Mouse (Mus musculus) CD4-positive, CD25-positive, alpha-beta regulatory T cell, adult 4 months (primary cell): ENCODE data around the gene Csf3r. TPM values are rescaled to one million over a fixed set of nuclear protein-coding genes. Genes with fewer than 3 reads are reported as not detected.
"Not testable (repeated sequence)": the region's sequence is repeated elsewhere in the genome, so short reads cannot be mapped to it uniquely, and the experiment has no call there.

Experiments used
- ATAC-seq: one replicate; pipeline ENCODE4 v1.8.0; 2017
- polyA plus RNA-seq, 2 experiments: library from polyadenylated mRNA; unstranded; fragments of 100-300 nt; shearing (Covaris generic); gene quantifications; one replicate each; pipeline ENCODE4 v1.2.1; 2017

Csf3r gene
- not detected for polyA plus RNA-seq

GRCm38 (mm10) chr4:126024303-126024900 lies at the start of gene Csf3r:
Csf3r (plus strand) TSS chr4:126024550.
- ATAC-seq = no peak

DNA sequence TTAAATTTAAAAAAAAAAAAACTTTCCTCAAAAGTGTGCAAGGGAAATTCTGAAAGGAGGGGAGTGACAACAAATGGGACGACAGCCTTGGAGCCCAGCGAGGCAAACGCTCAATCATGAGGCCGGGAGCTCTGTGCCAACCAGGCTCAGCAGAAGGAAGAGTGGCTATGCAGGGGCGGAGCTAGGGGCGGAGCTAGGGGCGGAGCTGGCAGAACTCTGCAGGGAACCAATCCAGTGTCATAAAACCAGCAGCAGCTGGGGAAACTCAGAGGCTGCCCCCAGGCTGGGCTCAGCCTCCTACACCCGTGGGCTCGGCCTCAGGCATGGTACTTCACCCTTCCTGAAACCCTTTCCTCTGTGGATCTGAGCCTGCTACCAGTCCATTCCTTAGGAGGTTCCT lies 46.6 kb upstream of the Csf3r start:
- ATAC-seq = no peak

DNA sequence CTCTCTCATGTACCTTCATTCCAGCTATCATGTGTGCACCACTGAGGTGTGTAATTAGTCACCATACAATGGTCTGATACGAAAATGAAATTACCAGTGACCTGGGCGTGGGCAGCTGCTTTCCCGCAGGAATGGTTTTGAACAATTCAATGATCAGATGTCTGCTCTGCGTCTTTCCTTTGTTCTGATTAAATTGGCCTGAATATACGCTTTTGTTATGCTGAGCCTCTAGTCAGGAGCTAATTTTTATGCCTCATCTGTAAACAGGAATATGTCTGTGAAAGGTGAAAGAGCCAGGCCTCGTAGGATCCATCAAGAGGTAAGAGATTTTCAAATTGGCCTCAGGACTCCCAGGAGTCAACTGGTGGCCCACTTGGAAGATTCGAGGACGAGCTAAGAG lies 41.1 kb upstream of the Csf3r start:
- no peak for ATAC-seq

DNA sequence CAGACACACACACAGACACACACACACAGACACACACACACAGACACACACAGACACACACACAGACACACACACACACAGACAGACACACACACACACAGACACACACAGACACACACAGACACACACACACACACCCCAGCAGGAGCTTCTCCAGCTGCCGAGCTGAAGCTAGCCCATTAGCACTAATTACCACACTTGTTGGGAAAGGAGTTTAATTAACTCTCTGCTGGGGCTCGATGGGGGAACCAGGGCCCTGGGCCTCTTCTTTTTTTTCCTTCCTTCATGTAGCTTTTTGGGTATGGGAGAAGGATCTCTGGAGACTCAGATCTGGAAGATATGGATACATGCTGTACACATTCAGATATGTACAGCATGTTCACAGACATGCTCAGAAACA lies 38.6 kb upstream of the Csf3r start:
- not testable (repeated sequence) for ATAC-seq

- no peak for ATAC-seq
These were observed 37.3 kb upstream of the Csf3r start for GRCm38 (mm10) chr4:125987071-125987470.

DNA sequence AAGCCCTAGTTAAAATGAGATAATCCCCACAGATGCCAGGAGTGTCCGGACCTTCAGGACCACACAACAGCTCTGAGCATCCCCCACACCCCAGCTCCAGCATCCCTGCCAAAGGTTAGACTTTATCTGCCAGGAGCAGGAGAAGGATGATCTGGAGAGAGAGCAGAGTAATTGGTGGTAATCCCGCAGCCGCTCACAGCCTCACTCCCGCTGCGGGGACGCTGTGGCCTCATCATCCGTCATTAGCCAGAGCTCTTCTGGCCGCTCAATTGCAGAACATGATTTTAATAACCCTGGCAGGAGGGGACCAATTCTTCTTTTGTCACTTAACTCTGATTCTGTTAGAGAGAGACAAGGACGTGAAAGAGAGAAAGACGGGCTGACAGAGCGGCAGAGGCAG lies 35.3 kb upstream of the Csf3r start:
- no peak for ATAC-seq

DNA sequence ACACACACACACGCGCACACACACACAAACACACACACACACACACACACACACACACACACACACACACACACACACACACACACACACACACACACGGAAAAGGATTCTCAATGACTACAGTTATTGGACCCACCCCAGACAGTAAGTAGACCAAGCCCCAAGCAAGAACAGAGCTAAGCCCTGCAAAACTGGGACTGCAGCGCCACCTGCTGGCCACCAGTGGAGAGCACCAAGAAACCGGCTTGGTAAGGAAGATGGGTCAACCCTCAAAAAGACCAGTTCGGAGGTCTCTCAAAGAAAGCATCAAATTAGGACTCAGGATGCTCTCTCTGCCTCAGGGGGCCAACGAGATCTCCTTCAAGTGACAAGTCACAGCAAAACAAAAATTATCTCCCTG lies 34.2 kb upstream of the Csf3r start:
- ATAC-seq = no peak

GRCm38 (mm10) chr4:125992206-125992605 lies 32.1 kb upstream of the Csf3r start:
- ATAC-seq = no peak

DNA sequence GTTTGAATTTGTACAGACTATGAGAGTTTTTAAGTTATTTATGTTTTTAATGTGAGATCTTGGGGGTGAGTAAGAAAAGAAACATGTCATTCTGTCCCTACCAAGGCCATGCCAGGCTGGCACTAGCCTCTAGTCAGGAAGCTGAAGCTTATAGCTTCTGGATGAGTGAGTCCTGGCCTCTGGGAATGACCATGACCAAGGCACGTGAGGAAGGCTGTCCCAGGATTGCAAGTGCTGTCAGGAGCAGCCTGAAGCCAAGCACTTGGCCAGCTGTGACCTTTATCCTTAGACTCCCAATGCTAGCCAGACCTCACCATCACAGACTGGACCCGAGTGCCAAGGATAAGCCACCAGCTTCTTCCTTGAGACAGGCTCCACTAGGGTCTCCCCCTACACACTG lies 31.4 kb upstream of the Csf3r start:
- ATAC-seq = no peak

DNA sequence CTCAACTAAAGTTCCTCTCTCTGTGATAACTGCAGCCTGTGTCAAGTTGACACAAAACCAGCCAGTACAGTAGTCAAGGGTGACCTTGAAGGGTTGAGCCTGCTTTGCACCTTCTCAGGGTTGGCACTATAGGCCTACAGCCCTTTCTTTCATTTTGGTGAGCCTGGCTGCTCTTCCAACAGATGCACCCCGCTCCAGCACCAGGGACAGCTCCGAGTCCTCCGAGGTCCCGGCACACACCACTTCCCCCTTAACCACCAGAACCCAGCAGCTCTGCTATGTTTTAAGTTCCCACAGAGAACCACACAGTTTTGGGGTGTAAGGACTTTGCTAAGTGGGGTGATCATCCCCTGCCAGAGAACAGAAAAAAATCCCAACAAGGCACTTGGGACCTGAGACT lies 27.8 kb upstream of the Csf3r start:
- ATAC-seq = no peak

GRCm38 (mm10) chr4:125997826-125998225 lies 26.5 kb upstream of the Csf3r start:
- ATAC-seq = no peak

DNA sequence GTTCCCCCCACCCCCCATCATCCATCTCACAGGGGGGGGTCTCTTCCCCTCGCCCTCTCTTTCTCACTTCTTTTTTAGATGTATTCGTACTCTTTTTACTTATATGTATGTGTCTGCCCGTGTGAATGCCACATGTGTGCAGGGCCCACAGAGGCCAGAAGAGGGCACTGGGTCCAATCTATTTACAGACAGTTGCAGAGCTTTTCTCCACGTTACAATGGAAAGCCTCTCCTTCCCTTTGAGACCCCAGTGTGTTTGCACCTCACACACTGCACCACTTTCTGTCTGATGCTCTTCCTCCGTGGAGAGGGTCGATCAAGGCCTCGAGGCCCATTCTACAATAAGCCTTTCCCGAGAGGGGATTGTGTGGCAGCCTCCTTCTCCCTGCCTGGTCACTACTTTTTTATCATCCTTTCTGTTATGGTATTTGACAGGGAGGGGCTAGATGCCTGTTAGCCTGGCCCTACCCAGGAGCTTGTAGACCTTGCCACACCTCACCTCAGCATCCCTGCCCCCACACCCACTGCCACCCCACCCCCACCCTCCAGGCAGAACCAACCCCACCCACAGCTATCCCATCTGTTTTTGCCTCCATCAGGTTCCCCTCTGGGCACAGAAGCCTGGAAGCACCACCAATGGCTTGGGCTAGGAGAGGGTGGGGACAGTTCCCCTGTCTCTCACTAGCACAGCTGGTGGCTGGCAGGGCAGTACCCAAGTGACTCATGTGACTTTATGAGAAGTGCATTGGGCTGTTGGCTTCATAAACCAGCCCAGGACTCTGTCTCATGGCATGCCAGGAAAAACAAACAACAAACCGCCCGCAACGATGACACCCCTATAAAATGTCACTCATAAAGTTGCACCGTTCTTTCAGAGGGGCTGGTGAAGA lies 22.8 kb upstream of the Csf3r start:
- no peak for ATAC-seq

DNA sequence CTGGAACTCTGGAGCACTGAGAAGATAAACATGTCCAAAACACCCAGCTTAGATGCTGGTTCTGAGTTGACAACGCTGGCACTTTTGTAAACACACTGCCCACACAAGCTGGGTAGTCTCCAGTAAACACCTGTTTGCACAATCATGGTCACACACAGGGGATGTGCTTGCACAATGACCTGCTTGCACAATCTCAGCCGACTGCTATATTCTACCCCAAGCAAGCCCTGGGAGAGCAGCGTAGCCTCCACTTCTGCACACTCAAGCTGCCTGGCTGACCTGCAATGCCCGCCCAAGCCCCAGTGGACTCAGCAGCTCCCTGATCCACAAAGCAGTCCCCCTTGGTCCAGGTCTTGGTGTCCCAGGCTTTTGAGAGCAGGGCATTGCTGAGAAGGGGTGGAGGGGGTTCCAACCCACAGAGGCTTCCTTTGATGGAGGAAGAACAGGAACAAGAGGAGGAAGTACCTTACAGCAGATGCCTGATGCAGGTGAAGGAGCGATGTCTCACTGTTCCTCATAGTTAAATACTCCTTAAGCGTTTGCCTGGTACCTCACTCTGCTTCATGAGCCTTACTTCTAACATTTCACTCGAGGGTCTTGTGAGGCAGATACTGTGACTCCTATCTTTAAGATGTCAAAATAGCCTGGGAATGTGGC lies 6.5 kb upstream of the Csf3r start:
- no peak for ATAC-seq

DNA sequence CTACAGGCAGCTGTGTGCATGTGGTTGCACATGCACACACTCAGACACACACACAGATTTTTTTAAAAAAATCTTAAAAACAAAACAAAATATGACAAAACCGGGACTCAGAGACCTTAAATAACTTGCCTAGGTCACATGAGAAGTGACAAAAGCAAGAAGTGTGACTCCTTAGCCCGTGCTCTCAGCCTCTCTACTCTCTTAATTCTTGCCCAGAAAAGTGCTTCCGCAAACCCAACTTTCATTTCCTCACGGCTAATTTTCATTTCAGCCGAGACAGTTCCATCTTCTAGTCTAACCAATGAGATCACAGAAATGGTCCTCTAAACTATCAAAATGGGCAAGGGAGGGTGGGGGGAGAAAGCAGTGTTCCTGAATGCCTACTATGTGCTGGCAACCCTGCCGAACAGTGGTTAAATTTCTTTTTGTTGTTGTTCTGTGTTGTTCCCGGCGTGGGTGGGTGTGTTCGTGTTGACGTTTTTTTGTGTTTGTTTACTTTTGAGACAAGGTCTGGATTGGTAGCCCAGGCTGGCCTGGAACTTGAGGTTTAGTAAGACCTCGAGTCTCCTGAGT lies 5.3 kb upstream of the Csf3r start:
- no peak for ATAC-seq

DNA sequence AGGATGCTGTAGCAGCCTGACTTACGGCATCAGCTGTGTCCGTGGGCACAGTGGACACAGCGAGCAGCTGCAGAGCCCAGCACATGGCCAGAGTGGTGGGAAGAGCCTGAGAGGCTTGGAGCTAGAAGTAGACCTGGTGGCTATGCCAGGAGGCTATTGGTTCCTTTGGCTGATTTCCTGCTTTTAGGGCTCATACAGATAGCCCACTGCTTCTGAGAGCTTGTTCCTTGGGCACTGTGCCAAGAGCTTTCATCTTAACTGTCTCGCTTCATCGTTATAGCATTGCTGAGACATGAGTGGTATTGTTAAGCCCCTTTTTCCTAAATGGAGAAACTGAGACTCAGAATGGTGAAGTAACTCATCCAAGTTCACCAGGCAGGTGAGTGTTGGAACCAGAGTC lies 1.5 kb downstream of the Csf3r start:
- ATAC-seq = no peak

GRCm38 (mm10) chr4:126027980-126028379 lies 3.6 kb downstream of the Csf3r start:
- no peak for ATAC-seq

DNA sequence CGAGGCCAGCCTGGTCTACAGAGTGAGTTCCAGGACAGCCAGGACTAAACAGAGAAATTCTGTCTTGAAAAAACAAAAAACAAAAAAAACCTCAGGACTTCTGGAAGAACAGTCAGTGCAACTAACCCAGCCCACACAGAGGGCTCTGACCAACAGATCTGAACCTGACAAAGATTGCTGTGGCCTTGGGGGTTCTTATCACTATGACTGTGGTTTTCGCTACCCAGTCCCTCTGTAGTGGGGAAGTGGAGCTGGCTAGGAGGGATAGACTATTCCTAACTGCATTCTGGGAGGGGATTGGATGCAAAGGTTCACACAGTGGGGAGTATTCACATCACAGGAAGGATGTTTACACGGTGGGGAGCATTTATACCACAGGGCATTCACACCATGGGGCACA lies 4.7 kb downstream of the Csf3r start:
- ATAC-seq = no peak

DNA sequence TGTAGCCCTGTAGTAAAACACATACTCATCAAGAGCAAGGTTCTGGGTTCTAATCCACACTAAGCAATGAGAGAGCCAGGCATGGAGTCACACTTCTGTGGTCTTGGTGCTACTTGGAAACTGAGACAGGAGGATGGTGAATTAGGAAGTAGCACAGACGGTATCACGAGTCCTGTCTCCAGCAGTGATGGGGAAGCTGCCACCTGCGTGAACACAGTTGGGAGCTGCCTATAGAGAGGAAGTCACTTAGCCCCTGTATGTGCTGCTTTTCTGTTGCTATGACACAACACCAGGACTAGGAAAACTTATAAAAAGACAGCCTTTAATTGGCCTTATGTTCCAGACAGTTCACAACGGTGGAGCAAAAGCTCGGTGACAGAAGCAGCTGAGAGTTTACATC lies 6.4 kb downstream of the Csf3r start:
- ATAC-seq = no peak

DNA sequence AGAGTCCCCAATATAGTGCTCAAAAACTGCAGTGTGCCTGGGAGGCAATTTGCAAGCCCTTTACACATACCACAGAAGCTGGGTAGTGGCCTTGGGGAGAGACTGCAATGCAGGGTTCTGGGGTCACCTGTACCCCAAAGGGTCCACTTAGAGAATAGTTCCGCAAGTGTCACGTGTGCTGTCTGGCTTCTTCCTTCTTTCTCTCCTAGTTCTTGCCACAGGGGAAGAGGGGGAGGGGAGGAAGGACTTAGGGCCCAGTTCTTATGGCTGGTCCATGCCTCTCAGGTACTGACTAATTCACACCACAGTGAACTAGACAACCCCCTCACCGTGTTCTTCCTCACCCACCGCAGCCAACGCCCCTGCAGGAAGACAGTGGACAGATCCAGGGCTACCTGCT lies 11.1 kb downstream of the Csf3r start:
- no peak for ATAC-seq

DNA sequence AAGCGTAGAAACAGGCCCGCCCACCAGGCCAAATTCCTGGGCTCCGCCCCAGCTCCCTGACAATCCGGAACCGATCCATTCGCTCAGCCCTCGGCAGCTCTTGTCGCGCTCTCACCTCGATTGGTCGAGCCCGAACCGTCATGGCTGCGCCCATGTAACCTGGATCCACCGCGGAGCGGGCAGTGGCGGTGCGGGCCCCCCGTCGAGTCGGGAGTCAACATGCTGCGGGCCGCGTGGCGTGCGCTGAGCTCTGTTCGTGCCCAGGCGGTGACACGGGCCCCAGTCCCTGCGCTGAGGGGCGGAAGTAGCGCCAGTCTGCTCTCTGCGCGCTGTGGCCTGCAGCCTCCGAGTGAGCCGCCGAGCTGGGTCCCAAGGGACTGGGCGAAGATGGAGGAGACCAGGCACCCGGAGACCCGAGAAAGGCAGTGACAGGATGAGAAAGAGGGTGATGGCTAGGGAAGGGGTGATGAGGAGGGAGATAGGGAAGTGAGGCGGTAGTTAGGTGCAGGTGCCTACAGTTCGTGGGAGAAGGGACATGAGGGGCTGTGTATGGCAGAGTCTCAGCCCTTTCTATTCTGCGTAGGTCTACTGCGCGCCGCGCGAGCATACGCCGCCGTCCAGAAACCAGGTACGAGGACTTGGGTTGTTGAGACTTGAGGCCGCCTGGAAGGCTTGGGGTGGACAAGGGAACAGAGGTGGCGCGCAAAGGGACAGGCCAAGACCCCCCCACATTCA lies 22.7 kb downstream of the Csf3r start, which contains the start of gene Mrps15:
Gene Mrps15 (plus strand): TSS at position 75 of the 735 bp plus-strand sequence.
- ATAC-seq = peak; percentile 99

GRCm38 (mm10) chr4:126051617-126052016 lies 27.3 kb downstream of the Csf3r start:
- no peak for ATAC-seq
